Mouse (Mus musculus) hindbrain, embryonic 14.5 days (tissue): ENCODE measurements around the gene Gm4498. TPM values are rescaled to one million over a fixed set of nuclear protein-coding genes. Genes with fewer than 3 reads are reported as not detected.
"Not testable (repeated sequence)": the region's sequence is repeated elsewhere in the genome, so short reads cannot be mapped to it uniquely, and the experiment has no call there.

Experiments
- ATAC-seq: fragments of 200-750 bp; cut with Nextera tagmentation; 2 replicates; pipeline ENCODE4 v1.8.0; 2017; ENCODE audit warnings: moderate number of reproducible peaks, mild to moderate bottlenecking, moderate TSS enrichment, moderate library complexity; ENCODE audit not compliant: low FRiP score
- DNase-seq: peaks from one replicate; pipeline ENCODE4 v3.0.0-alpha.2; 2015; ENCODE audit warnings: low spot score
- H3K27ac ChIP-seq: fragments of 300-500 bp; sonication (generic); 2 replicates; pipeline ENCODE4 v1.5.1; 2014; ENCODE audit warnings: mild to moderate bottlenecking, moderate library complexity
- H3K27me3 ChIP-seq: fragments of 300-500 bp; sonication (generic); 2 replicates; pipeline ENCODE4 v1.6.1; 2014; ENCODE audit warnings: mild to moderate bottlenecking, low read length, mixed read lengths; ENCODE audit not compliant: control insufficient read depth, insufficient read depth
- H3K36me3 ChIP-seq: fragments of 300-500 bp; sonication (generic); replicated peaks from 2 replicates; pipeline ENCODE4 v1.6.1; 2014; ENCODE audit not compliant: control insufficient read depth, insufficient read depth
- H3K4me1 ChIP-seq: fragments of 300-500 bp; sonication (generic); replicated peaks from 2 replicates; pipeline ENCODE4 v1.6.1; 2014; ENCODE audit warnings: antibody characterized with exemption, low read length, mixed read lengths; ENCODE audit not compliant: control insufficient read depth, insufficient read depth
- H3K4me2 ChIP-seq: fragments of 300-500 bp; sonication (generic); replicated peaks from 2 replicates; pipeline ENCODE4 v1.6.1; 2014; ENCODE audit warnings: mild to moderate bottlenecking, moderate library complexity
- H3K4me3 ChIP-seq: fragments of 300-500 bp; sonication (generic); replicated peaks from 2 replicates; pipeline ENCODE4 v1.5.1; 2014; ENCODE audit warnings: mild to moderate bottlenecking, low read length
- H3K9ac ChIP-seq: fragments of 300-500 bp; sonication (generic); 2 replicates; pipeline ENCODE4 v1.6.1; 2014
- H3K9me3 ChIP-seq: fragments of 300-500 bp; sonication (generic); 2 replicates; pipeline ENCODE4 v1.6.1; 2016; ENCODE audit warnings: low read length; ENCODE audit not compliant: control insufficient read depth
- WGBS: fragments of 180-500 bp; shearing (Covaris S2); extraction: QIAGEN DNeasy Blood & Tissue Kit; methylation state at CpG from one replicate; pipeline ENCODE4 v1.1.7; 2014; 5-methylcytosine and 5-hydroxymethylcytosine counted together
- polyA plus RNA-seq: library from polyadenylated mRNA; unstranded; fragments of >200 nt; fragmentation: Nextera tagmentation; extraction: Ambion mirVana; gene quantifications from 2 replicates; pipeline ENCODE4 v1.2.1, GENCODE M21; 2014

The Gm4498 gene
- polyA plus RNA-seq = not detected in 2 replicates

GRCm38 (mm10) chr7:20233728-20234127, at the start of gene Gm4498:
Gene Gm4498 (minus strand): TSS chr7:20233828.
- H3K27me3 ChIP-seq, H3K4me1 ChIP-seq, DNase-seq, H3K4me2 ChIP-seq, H3K4me3 ChIP-seq, H3K9ac ChIP-seq, H3K9me3 ChIP-seq, H3K36me3 ChIP-seq, ATAC-seq, H3K27ac ChIP-seq: not testable (repeated sequence)
- no CpG with 5 or more reads among the region's 2 CpGs for WGBS

- WGBS = no CpG with 5 or more reads among the region's 3 CpGs
- not testable (repeated sequence) for H3K27ac ChIP-seq, DNase-seq
Observed at GRCm38 (mm10) chr7:20262734-20263133, 29.1 kb upstream of the Gm4498 start, which contains the start of gene Gm5890. Gene Gm5890 (minus strand): TSS chr7:20262834.

GRCm38 (mm10) chr7:20205507-20205906, 28.1 kb downstream of the Gm4498 start, which contains the start of gene Gm6164:
Gene Gm6164 (minus strand): TSS chr7:20205607.
- DNase-seq, H3K27me3 ChIP-seq, ATAC-seq, H3K9me3 ChIP-seq, H3K36me3 ChIP-seq, H3K9ac ChIP-seq, H3K27ac ChIP-seq, H3K4me3 ChIP-seq, H3K4me1 ChIP-seq, H3K4me2 ChIP-seq: not testable (repeated sequence)
- no CpG with 5 or more reads among the region's 2 CpGs for WGBS

More at GRCm38 (mm10) chr7:20262734-20263133, 29.1 kb upstream of the Gm4498 start, which contains the start of gene Gm5890:
- not testable (repeated sequence) for H3K9me3 ChIP-seq, H3K9ac ChIP-seq, H3K36me3 ChIP-seq, ATAC-seq, H3K4me2 ChIP-seq, H3K27me3 ChIP-seq, H3K4me3 ChIP-seq, H3K4me1 ChIP-seq

- H3K27ac ChIP-seq, ATAC-seq, H3K4me3 ChIP-seq, DNase-seq, H3K9ac ChIP-seq, H3K36me3 ChIP-seq, H3K4me2 ChIP-seq, H3K27me3 ChIP-seq, H3K9me3 ChIP-seq, H3K4me1 ChIP-seq: not testable (repeated sequence)
- no CpG with 5 or more reads among the region's 3 CpGs for WGBS
Observed at GRCm38 (mm10) chr7:20193410-20193809, 40.2 kb downstream of the Gm4498 start, which contains the start of gene Vmn1r95. Gene Vmn1r95 (plus strand): TSS chr7:20193710.

Other genes with a start within 250 kb of the Gm4498 start
- gene Nlrp9b, start 242.4 kb downstream of the Gm4498 start, polyA plus RNA-seq = not detected in 2 replicates
- gene Vmn1r91, start 134.1 kb downstream of the Gm4498 start, polyA plus RNA-seq = not detected in 2 replicates
- not detected in 2 replicates for gene Gm16442, start 111.2 kb downstream of the Gm4498 start, polyA plus RNA-seq
- not detected in 2 replicates for gene Vmn1r93, start 94.7 kb downstream of the Gm4498 start, polyA plus RNA-seq
- not detected in 2 replicates for gene Vmn1r94, start 65.5 kb downstream of the Gm4498 start, polyA plus RNA-seq
- gene Vmn1r95, start 40.1 kb downstream of the Gm4498 start, polyA plus RNA-seq = not detected in 2 replicates
- gene Gm6164, start 28.2 kb downstream of the Gm4498 start, polyA plus RNA-seq = not detected in 2 replicates
- gene Gm5890, start 29.0 kb upstream of the Gm4498 start, polyA plus RNA-seq = not detected in 2 replicates
- gene Gm4133, start 100.2 kb upstream of the Gm4498 start, polyA plus RNA-seq = not detected in 2 replicates
- gene Gm5728, start 141.6 kb upstream of the Gm4498 start, polyA plus RNA-seq = not detected in 2 replicates
- not detected in 2 replicates for gene Vmn1r100, start 184.1 kb upstream of the Gm4498 start, polyA plus RNA-seq
- gene Vmn1r101, start 208.8 kb upstream of the Gm4498 start, polyA plus RNA-seq = not detected in 2 replicates
- not detected in 2 replicates for gene Gm10670, start 241.1 kb upstream of the Gm4498 start, polyA plus RNA-seq